Mouse (Mus musculus) liver, embryonic 15.5 days (tissue): ENCODE results near the gene Plac9b. TPM values are rescaled to one million over a fixed set of nuclear protein-coding genes. Genes with fewer than 3 reads are reported as not detected.
"Not testable (repeated sequence)": the region's sequence is repeated elsewhere in the genome, so short reads cannot be mapped to it uniquely, and the experiment has no call there.

ENCODE experiments used
- ATAC-seq: fragments of 200-750 bp; cut with Nextera tagmentation; 2 replicates; pipeline ENCODE4 v1.8.0; 2017; ENCODE audit warnings: moderate number of reproducible peaks, mild to moderate bottlenecking, moderate library complexity; ENCODE audit not compliant: insufficient read depth
- H3K27ac ChIP-seq: fragments of 300-500 bp; sonication (generic); replicated peaks from 2 replicates; pipeline ENCODE4 v1.5.1; 2015; ENCODE audit warnings: mild to moderate bottlenecking, inconsistent platforms
- H3K27me3 ChIP-seq: fragments of 300-500 bp; sonication (generic); 2 replicates; pipeline ENCODE4 v1.6.1; 2015; ENCODE audit warnings: mild to moderate bottlenecking, inconsistent platforms
- H3K36me3 ChIP-seq: fragments of 300-500 bp; sonication (generic); replicated peaks from 2 replicates; pipeline ENCODE4 v1.6.1; 2015; ENCODE audit warnings: moderate library complexity, mild to moderate bottlenecking, inconsistent platforms
- H3K4me1 ChIP-seq: fragments of 300-500 bp; sonication (generic); replicated peaks from 2 replicates; pipeline ENCODE4 v1.6.1; 2015; ENCODE audit warnings: inconsistent platforms
- H3K4me2 ChIP-seq: fragments of 300-500 bp; sonication (generic); 2 replicates; pipeline ENCODE4 v1.6.1; 2015; ENCODE audit warnings: moderate library complexity, mild to moderate bottlenecking, inconsistent platforms
- H3K4me3 ChIP-seq: fragments of 300-500 bp; sonication (generic); replicated peaks from 2 replicates; pipeline ENCODE4 v1.5.1; 2015; ENCODE audit warnings: mild to moderate bottlenecking, inconsistent platforms
- H3K9ac ChIP-seq: fragments of 300-500 bp; sonication (generic); 2 replicates; pipeline ENCODE4 v1.6.1; 2015; ENCODE audit warnings: moderate library complexity, mild to moderate bottlenecking, inconsistent platforms
- H3K9me3 ChIP-seq: fragments of 300-500 bp; sonication (generic); replicated peaks from 2 replicates; pipeline ENCODE4 v1.6.1; 2016; ENCODE audit warnings: inconsistent platforms
- WGBS: fragments of 180-500 bp; shearing (Covaris S2); methylation state at CpG from one replicate; pipeline ENCODE4 v1.1.7; 2015; ENCODE audit warnings: mixed read lengths; ENCODE audit not compliant: insufficient replicate concordance; 5-methylcytosine and 5-hydroxymethylcytosine counted together
- polyA plus RNA-seq: library from polyadenylated mRNA; unstranded; fragments of >200 nt; fragmentation: Nextera tagmentation; extraction: Ambion mirVana; gene quantifications from 2 replicates; pipeline ENCODE4 v1.2.1, GENCODE M21; 2015

Gene Plac9b
- 3.4 and 4.3 TPM in 2 replicates for polyA plus RNA-seq

GRCm38 (mm10) chr14:26182380-26182779, at the start of gene Plac9b:
Gene Plac9b, minus strand, starts transcription at chr14:26182480.
- no CpG with 5 or more reads among the region's 10 CpGs for WGBS
- H3K4me1 ChIP-seq, H3K9me3 ChIP-seq, H3K27ac ChIP-seq, H3K9ac ChIP-seq, H3K36me3 ChIP-seq, H3K27me3 ChIP-seq, H3K4me2 ChIP-seq, H3K4me3 ChIP-seq, ATAC-seq: not testable (repeated sequence)

- H3K4me2 ChIP-seq, H3K9ac ChIP-seq, H3K27me3 ChIP-seq, H3K4me1 ChIP-seq, H3K27ac ChIP-seq, H3K4me3 ChIP-seq, H3K9me3 ChIP-seq, H3K36me3 ChIP-seq: not testable (repeated sequence)
- WGBS, result no CpG with 5 or more reads among the region's 5 CpGs
- ATAC-seq, result peak; percentile 85
These were observed 34.1 kb upstream of the Plac9b start for GRCm38 (mm10) chr14:26216233-26217000.

GRCm38 (mm10) chr14:26206926-26207247, 24.6 kb upstream of the Plac9b start, which contains the start of gene Tmem254b:
Gene Tmem254b, minus strand, starts transcription at chr14:26207041.
- not testable (repeated sequence) for H3K4me3 ChIP-seq, H3K4me1 ChIP-seq, H3K27me3 ChIP-seq, H3K36me3 ChIP-seq, H3K9ac ChIP-seq, H3K27ac ChIP-seq, H3K4me2 ChIP-seq, H3K9me3 ChIP-seq
- no CpG with 5 or more reads among the region's 10 CpGs for WGBS
- peak; percentile 71 for ATAC-seq

GRCm38 (mm10) chr14:26206197-26206925, 24.1 kb upstream of the Plac9b start:
- H3K4me1 ChIP-seq, H3K4me3 ChIP-seq, H3K27ac ChIP-seq, H3K9me3 ChIP-seq, H3K4me2 ChIP-seq, H3K27me3 ChIP-seq, H3K9ac ChIP-seq, H3K36me3 ChIP-seq: not testable (repeated sequence)
- WGBS, result no CpG with 5 or more reads among the region's 44 CpGs
- ATAC-seq, result peak; percentile 56

GRCm38 (mm10) chr14:26197851-26198250, 15.6 kb upstream of the Plac9b start:
- not testable (repeated sequence) for H3K36me3 ChIP-seq, H3K4me2 ChIP-seq, ATAC-seq, H3K9me3 ChIP-seq, H3K4me3 ChIP-seq, H3K9ac ChIP-seq, H3K27me3 ChIP-seq, H3K4me1 ChIP-seq, H3K27ac ChIP-seq
- WGBS, result no CpG with 5 or more reads among the region's 3 CpGs

GRCm38 (mm10) chr14:26188361-26188760, 6.1 kb upstream of the Plac9b start:
- not testable (repeated sequence) for H3K4me2 ChIP-seq, H3K27ac ChIP-seq, H3K9ac ChIP-seq, H3K9me3 ChIP-seq, H3K36me3 ChIP-seq, H3K4me1 ChIP-seq, H3K4me3 ChIP-seq, ATAC-seq, H3K27me3 ChIP-seq
- WGBS, result no CpG with 5 or more reads among the region's 8 CpGs

- WGBS, result no CpG with 5 or more reads among the region's 9 CpGs
- not testable (repeated sequence) for H3K9me3 ChIP-seq
These were observed 4.4 kb upstream of the Plac9b start for GRCm38 (mm10) chr14:26186638-26187037.

GRCm38 (mm10) chr14:26181660-26182059, 620 bp downstream of the Plac9b start:
- no CpG with 5 or more reads among the region's 10 CpGs for WGBS
- not testable (repeated sequence) for ATAC-seq, H3K27ac ChIP-seq

More at GRCm38 (mm10) chr14:26186638-26187037, 4.4 kb upstream of the Plac9b start:
- H3K9ac ChIP-seq, H3K27me3 ChIP-seq, H3K36me3 ChIP-seq, ATAC-seq, H3K4me3 ChIP-seq, H3K27ac ChIP-seq, H3K4me1 ChIP-seq, H3K4me2 ChIP-seq: not testable (repeated sequence)

GRCm38 (mm10) chr14:26175028-26175427, 7.3 kb downstream of the Plac9b start:
- H3K27ac ChIP-seq, H3K27me3 ChIP-seq, H3K36me3 ChIP-seq, H3K9me3 ChIP-seq, H3K4me3 ChIP-seq, H3K4me1 ChIP-seq, H3K9ac ChIP-seq, H3K4me2 ChIP-seq, ATAC-seq: not testable (repeated sequence)
- no CpG with 5 or more reads among the region's 6 CpGs for WGBS

More at GRCm38 (mm10) chr14:26181660-26182059, 620 bp downstream of the Plac9b start:
- H3K4me3 ChIP-seq, H3K9me3 ChIP-seq, H3K9ac ChIP-seq, H3K4me2 ChIP-seq, H3K27me3 ChIP-seq, H3K36me3 ChIP-seq, H3K4me1 ChIP-seq: not testable (repeated sequence)

GRCm38 (mm10) chr14:26173955-26174354, 8.3 kb downstream of the Plac9b start:
- WGBS, result no CpG with 5 or more reads among the region's 3 CpGs

GRCm38 (mm10) chr14:26165266-26165665, 17.0 kb downstream of the Plac9b start:
- H3K4me2 ChIP-seq, ATAC-seq, H3K27me3 ChIP-seq, H3K9me3 ChIP-seq, H3K36me3 ChIP-seq, H3K9ac ChIP-seq, H3K4me1 ChIP-seq, H3K27ac ChIP-seq, H3K4me3 ChIP-seq: not testable (repeated sequence)
- WGBS, result no CpG with 5 or more reads among the region's 12 CpGs

More at GRCm38 (mm10) chr14:26173955-26174354, 8.3 kb downstream of the Plac9b start:
- H3K27me3 ChIP-seq, H3K27ac ChIP-seq, H3K4me2 ChIP-seq, H3K9ac ChIP-seq, H3K4me3 ChIP-seq, H3K36me3 ChIP-seq, ATAC-seq, H3K4me1 ChIP-seq, H3K9me3 ChIP-seq: not testable (repeated sequence)
